Mouse (Mus musculus) heart, postnatal 36 days (tissue): ENCODE measurements around the gene Ngly1. TPM values are rescaled to one million over a fixed set of nuclear protein-coding genes. Genes with fewer than 3 reads are reported as not detected.
"Not testable (repeated sequence)": the region's sequence is repeated elsewhere in the genome, so short reads cannot be mapped to it uniquely, and the experiment has no call there.

Experiments used
- DNase-seq, 2 experiments: peaks; one replicate each; pipeline ENCODE4 v3.0.0; 2021 to 2022
- intact Hi-C: fragments of 180-260 bp; cut with DNase I; formaldehyde crosslinking; loops from one replicate; pipeline ENCODE4 v1.15.1; 2025
- total RNA-seq, 2 experiments: library from RNA; stranded (reverse); gene quantifications; 2 replicates each; pipeline ENCODE4 v1.2.3; 2021

The Ngly1 gene
- total RNA-seq, 2 experiments from 2014 or later = 36.7 to 37.1 TPM

DNA sequence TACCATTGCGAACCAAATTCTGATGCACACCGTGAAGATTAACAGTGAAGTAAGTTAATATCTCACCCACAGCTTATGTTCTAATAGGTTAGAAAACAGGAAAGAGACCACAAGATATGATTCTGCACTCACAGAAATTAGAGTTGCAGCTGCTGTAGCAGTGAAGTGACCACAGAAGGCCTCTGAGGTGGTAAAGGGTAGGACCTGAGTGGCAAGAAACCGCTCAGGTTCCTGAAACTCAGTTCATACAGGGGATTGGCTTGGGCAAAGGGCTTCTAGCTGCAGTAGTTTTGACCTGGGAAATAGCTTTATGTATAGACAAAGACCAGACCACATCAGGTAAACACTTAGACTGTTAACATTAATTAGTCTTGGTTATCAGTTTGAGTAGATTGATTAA lies 6.7 kb downstream of the Ngly1 start:
- DNase-seq = no peak
- intact Hi-C loops = no loop called here

DNA sequence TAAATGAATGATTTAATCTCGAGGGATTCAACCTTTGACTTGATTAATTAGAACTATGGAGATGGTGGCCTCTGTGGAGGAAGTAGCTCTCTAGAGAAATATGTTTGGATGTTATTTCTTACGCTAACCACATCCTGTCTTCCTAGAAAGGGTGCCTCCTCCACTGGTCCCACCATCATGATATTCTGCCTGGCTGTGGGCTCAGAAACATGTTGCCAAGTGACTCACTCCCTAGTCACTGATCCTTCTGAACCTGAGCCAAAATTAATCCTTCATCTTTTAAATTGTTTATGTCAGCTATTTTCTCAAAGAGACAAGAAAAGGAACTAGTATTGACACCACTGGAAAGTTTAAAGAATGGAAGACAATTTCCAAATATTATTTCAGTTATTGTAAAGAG lies 7.1 kb downstream of the Ngly1 start:
- intact Hi-C loops = no loop called here
- DNase-seq = no peak

DNA sequence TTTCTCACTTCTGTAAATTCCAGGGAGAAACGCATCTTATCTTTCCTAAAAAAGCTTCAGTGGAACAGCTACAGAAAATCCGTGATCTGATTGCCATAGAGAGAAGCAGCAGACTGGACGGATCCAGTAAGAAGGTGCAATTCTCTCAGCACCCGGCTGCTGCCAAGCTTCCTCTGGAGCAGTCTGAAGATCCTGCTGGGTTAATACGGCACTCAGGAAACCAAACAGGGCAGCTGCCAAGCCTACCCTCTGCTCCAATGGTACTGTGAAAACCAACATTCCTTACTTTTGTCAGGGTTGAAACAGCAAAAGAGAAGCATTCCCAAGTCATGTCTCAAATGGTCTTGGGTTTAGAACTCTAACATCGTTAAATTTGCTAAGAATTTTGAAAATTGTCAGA lies 11.5 kb downstream of the Ngly1 start:
- DNase-seq = no peak
- intact Hi-C loops = no loop called here

DNA sequence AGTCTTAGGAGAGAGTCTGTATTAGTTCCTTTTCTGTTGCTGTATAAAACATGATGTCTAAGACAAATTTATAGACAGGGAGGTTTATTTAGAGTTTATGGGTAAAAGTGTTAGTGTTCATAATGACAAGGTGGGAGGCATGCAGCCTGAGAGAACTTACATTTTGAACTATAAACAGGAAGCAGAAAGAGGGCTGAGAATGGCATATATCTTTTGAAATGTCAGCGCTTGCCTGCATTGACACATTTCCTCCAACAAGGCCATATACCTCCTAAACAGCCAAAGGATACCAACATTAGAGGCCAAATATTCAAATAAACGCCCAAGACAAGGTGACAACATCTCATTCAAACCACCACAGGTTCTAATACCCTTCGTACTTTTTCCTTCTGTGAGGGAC lies 12.8 kb downstream of the Ngly1 start:
- intact Hi-C loops = no loop called here
- DNase-seq = no peak

DNA sequence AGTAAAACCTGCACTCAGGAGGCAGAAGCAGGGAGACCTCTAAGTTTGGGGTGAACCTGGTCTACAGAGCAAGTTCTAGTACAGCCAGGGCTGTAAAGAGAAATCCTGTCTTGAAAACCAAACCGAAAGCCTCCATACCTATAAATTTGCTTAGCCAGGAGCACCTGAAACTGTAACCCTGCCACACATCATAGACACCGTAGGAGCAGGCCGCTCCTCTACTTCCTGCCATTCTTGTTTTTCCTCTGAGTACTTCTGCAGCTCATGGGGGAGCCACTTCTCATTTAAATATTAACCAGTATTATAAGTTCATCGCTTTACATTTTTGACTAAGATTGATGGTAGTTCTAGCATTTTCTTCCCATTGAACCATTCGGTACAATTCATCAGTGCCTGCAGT lies 17.9 kb downstream of the Ngly1 start:
- DNase-seq = no peak
- intact Hi-C loops = no loop called here

DNA sequence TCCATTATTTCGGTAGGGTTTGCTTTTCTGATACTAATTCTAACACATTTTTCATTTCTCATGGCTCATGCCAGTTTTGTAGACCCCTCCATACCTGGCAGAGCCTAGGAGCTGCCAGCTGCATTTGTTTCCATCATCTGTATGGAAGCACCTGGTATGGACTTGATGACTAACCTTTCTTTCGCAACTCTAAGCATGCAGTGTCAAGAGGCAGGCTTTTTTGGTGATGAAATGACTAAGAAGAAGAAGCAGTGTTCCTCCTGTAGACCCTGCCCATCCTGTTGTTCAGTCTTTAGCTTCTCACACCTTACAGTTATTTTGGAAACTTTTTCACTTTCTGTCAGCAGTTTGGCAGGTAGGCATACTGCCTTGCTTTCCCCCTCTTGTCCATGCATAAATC lies 20.7 kb downstream of the Ngly1 start:
- DNase-seq = no peak
- intact Hi-C loops = loop anchor here (5.0 kb wide), 1 partner anchor 113 kb away; no protein-coding TSS in a partner anchor

DNA sequence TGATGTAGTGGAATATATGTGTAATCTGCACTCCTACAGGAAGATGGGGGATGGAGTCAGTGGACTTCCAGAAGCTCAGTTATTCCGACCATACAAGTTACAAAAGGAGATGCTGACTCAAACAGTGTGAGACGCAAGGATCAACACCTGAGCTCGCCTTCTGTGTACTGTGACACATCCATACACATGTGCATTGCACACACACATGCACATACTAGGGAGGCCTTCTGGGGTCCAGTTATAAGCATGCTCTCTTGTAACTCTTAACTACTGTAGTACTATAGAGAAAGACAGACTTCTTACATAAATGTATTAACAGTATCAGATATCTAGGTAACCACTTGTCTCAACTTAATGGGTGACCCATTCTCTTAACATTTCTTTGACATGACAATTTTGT lies 24.6 kb downstream of the Ngly1 start:
- intact Hi-C loops = loop anchor here (5.0 kb wide), 1 partner anchor 109 kb away; no protein-coding TSS in a partner anchor
- DNase-seq = no peak

DNA sequence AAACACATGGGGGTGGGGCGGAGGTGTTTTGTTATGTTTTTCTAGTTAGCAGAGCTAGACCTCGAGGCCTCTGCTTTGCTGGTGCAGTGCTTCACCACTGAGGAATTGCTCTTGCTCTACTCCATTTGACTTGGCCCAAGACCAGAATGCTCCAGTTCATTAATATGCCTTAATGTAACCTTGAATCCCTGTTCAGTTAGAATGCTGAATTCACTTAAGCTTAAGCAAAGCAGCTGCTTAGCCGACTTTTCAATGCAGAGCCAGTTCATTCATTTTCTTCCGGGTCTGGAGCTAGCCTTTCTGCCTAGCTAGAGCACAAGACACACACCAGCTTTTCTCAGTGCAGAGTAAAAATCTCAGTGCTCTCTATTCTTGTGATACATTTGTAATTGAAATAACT lies 30.1 kb downstream of the Ngly1 start:
- intact Hi-C loops = loop anchor here (5.0 kb wide), 1 partner anchor 83 kb away; no protein-coding TSS in a partner anchor
- DNase-seq = no peak

DNA sequence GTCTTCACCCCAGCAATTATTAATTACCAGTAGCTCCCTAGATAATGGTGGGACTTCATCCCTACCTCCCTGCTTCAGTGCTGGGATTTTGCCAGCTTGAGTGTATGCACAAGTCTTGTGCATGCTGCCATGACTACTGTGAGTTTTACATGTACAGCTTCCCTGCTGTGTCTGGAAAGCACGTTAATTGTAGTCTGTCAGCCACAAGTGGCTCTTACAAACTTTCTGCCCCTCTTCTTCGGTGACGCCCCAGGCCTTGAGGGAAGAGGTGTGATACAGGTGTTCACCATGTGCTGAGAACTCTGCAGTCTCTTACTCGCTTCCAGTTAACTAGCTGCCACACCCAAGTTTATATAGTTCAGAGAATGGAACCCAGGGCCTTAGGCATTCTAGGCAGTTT lies 34.9 kb downstream of the Ngly1 start:
- intact Hi-C loops = no loop called here
- no peak for DNase-seq

DNA sequence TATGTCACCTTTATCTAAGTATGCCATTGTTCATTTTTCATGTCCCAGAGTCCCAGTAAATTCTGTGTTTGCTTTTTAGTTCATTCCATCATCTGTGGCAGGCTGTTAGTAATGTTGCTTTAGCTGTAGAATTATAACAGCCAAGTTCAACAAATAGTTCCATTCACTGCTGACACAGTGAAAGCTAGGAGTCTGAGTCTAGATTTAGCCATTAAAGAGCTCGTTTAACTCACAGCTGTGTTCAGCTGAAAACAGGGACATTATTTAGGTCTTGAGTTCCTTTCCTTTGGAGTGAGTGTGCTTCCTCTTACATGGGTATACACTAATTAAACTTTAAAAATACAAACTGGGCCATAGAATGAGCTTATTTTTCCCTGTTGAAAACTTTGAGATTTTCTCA lies 43.3 kb downstream of the Ngly1 start:
- intact Hi-C loops = no loop called here
- DNase-seq = no peak

DNA sequence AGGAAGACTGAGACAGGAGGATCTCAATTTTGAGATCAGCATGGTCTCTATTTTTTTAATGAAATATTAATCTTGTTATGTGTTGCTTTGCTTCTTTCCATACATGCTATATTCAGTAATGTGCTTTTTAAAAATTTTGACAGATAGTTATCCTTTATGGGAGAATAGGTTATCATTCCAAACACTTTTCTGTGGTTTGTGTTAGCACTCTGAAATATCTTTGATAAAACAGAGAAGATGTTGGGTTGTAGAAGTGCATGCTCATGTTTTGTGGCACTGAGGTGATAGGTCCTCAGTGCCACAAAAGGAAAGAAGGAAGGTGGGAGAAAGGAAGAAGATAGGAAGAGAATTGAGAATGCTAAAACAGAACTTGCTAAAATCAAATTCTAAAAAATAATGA lies 43.9 kb downstream of the Ngly1 start:
- DNase-seq = no peak
- intact Hi-C loops = no loop called here

DNA sequence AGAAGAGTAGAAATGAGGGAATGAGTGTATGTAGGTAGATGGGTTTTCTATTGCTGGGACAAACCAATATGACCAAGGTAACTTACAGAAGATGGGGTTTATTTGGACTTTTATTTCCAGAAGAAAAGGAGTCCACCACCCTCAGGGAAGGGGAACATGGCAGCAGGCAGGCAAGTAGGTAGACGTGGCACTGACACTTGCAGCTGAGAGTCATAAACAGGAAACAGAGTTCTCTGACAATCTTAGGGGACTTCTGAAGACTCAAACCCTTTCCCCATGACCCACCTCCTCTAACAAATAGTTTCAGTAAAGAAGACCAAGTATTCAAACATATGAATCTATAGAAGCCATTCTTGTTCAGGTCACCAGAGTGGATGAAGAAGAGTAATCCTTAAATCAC lies 44.8 kb downstream of the Ngly1 start:
- intact Hi-C loops = no loop called here
- DNase-seq = no peak

DNA sequence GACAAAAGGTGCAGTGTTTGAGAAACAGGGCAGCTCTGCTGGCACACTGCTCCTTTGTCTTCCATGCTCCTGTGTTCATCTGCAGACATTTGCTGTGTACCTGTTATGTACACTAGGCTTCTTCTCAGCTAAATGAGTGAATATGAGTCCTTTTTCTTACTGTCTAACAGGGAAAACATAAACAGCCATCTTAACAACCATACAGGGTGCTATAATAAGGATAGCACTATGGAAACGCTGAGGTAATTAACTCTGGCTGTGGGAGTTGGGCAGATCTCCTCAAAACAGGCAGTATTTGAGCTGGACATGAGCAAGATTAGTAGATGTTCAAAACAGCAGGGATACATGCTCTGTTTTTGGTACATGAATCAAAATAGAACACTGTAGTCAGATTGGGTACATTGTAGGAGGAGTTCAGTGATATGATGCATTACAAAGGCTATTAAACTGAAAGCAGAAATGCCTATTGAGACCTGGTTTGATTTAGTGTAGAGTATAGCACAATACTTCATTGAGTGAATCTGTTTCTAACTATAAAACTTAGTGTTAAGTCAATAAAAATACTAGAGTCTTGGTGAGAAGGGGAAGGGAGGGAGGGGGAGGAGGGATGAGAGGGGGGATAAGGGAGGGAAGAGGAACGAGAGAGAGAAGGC lies 47.9 kb downstream of the Ngly1 start:
- DNase-seq = no peak
- intact Hi-C loops = no loop called here

DNA sequence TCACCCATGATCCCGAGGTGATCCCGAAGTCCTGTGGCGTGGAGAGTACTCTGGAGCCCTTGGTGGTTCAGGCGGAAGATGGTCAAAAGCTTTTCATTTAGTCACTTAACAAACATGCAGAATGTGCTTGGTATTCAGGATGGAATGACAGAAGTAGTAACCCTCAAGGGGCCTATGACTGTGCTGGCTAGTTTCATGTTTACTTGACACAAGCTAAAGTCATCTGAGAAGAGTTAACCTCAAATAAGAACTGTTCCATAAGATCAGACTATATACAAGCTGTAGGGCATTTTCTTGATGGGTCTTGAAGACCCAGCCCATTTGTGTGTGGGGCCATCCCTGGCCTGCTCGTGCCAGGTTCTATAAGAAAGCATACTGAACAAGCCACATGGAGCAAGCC lies 52.7 kb downstream of the Ngly1 start:
- no peak for DNase-seq
- intact Hi-C loops = no loop called here

DNA sequence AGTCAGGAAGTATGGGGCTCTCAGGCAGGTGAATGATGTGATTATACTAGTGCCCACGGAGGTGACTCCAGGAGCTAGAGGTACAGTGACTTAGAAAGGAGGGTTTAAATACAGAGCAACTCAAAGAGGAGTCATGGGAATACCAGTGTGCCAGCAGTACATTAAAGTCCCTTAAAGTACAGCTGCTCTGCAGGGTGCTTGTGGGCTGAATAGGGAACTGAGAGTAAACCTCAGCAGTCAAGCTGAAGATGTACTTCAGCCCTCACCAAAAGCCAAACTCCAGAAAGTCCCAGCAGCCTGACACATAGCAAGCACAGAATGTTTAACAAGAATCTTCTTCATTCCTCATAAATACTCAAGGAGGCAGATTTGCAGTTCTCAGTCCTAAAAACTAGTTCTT lies 53.6 kb downstream of the Ngly1 start:
- intact Hi-C loops = no loop called here
- no peak for DNase-seq

DNA sequence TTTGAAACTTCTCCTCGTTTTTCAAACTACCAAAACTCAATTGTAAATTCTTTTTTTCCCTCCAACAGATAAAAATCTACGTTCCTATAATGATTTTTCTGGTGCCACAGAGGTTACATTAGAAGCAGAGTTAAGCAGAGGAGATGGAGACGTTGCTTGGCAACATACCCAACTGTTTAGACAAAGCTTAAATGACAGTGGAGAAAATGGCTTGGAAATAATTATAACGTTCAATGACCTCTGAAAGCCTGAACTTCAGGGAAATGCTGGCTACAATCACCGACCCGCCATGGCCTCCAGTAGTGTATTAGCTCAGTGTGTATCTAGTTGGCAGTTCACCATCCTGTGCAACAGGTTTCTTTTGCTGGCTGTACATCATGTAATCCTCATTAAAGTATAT lies 61.7 kb downstream of the Ngly1 start:
- intact Hi-C loops = no loop called here

DNA sequence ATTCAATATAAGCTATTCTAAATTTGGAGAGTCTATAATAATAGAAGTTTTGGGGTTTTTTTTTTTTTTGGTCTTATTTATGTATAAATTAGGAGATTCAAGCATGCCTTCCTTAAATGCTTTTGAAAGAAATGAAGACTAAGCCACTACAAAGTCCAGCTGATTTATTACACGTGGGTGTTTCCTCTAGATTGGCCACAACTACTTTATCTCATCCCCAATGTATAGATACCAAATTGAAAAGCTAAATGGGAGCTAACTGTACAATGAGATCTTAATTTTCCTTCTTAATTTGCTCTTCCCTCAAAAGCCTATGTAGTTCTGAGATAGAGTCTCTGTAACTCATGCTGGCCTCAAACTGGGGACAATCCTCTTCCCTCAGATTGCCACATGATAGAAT lies 63.5 kb downstream of the Ngly1 start:
- intact Hi-C loops = no loop called here

More for the DNA sequence above, 61.7 kb downstream of the Ngly1 start:
- DNase-seq = no peak

DNA sequence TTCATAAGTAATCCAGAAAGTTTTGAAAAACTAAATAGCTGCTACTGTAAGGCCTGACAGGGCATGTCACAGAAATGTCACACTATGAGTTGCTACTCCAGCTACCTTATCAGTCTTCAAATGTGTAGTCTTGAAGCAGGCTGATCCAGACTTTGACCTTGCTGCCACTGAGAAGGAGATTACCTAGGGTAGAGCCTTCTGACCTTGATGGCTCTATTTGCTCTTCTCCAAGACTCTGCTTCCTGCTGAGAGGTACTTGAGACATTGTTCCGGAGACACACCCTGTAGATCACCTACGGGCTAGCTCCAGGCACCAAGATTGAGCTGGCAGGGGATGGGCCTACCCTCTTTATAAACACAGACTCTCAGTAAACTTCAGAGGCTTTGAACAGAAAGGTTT lies 64.0 kb downstream of the Ngly1 start:
- DNase-seq, intact Hi-C loops: not testable (repeated sequence)

More for the DNA sequence above, 63.5 kb downstream of the Ngly1 start:
- no peak for DNase-seq

DNA sequence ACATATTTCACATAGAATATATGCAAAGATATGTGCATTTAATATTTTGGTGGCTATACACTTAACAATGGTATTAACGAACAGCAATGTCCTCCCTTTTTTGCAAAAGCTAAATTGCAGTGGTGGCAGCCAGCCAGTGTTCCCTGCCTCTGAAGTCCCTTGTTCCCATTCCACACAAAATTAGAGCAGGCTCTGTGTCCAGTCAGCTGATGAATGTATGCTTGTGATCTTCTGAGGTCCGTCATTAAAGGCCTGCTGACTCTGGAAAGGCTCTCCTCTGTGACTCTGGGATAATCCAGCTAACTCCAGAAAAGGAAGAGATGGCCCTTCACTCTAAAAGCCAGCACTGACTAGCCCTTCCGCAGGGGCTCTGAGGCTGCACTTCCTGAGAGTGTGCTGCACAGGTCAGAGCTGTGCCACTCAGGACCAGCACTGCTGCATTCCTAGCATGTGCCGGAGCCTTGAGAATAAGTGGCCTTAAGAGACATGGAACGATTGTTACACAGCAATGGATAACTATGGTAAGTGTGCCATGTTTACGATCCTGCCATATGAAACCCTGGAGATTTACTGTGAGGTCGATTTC lies 64.9 kb downstream of the Ngly1 start:
- intact Hi-C loops = no loop called here
- no peak for DNase-seq

DNA sequence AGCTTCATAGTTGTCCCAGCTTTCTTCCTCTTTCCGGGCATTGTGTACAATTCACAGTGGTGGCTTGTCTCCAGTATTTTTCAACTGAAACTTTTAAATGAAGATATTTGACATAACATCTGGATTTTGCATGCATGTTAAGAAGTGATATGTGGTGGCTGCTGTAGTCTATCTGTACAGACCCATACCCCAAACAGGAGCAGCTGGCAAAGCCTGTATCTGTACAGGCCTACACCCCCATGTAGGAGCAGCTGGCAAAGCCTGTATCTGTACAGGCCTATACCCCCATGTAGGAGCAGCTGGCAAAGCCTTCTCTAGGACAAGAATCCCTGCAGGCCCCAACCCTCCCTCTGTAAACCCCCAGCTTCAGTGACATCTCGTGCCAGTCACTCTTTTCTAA lies 65.8 kb downstream of the Ngly1 start:
- DNase-seq = no peak
- intact Hi-C loops = no loop called here

DNA sequence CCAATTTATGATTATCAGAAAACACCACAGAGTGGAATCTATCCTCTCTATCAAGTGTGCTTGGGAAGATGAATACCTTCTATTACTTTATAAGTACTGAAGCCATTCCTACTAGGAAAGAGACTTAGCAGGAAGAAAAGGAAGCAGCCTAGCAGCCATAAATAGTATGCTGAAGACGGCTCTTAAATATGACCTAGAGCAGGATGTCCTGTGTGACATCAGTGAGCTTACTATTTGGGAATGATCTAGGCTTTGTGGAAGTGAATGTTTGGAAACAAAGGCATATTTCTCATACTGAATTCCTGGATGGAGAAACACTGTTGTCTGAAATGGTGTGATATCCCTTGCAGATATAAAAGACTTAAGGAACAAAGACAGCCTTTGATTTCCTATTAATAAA lies 67.6 kb downstream of the Ngly1 start:
- intact Hi-C loops = loop anchor here (1.0 kb wide), 1 partner anchor 49 kb away; the partner anchor contains the start of gene Top2b
- DNase-seq = no peak

DNA sequence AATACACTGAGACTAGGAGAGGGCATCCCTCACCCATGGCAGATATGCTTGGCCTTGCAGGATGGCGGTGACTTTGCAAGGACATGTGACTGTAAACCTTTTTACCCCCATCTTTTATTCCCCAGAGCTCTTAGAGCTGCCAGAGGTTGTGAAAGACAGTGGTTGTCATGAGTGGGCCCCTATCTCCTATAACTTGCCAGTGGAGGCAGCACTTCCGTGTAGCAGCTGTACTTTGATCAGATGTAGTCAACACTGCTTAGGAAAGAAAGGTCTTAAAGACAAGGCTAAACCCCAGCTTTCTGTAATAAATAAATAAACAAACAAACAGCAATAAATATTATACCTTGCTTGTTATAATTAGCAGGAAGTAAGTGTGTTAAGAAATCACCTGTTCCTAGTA lies 70.7 kb downstream of the Ngly1 start:
- DNase-seq = no peak
- intact Hi-C loops = no loop called here

DNA sequence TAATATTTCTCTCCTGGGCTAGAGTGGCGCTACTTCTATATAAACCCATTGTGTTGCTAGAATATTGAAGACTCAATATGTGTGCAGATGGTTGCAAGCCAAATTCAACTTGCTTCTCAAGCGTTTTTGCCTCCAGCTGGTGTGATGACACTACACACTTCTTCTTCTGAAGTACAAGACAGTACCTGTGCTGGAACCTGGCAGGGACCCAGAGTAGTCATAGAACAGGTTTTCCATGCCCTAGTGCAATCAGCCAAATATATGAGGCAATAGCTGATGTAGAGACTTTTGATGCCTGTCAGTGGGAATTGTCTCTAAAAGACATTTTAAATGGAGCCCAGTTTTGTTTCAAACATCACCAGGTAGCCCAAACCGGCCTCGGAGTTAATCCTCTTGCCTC lies 75.3 kb downstream of the Ngly1 start:
- no peak for DNase-seq
- intact Hi-C loops = no loop called here
